Mouse (Mus musculus): ENCODE results near the gene Cap2. TPM values are rescaled to one million over a fixed set of nuclear protein-coding genes. Genes with fewer than 3 reads are reported as not detected.
A peak's percentile ranks its signal among the peaks of the same experiment; 100 is the strongest.

Gene Cap2
- polyA plus RNA-seq, 1 experiment from 2014 or later: 6.6 TPM

GRCm38 (mm10) chr13:46548600-46549179 lies 47.0 kb downstream of the Cap2 start:
- no peak for ATAC-seq (ENCODE audit: low FRiP score, low TSS enrichment)
- 79% methylated on average over 5 of the region's 5 CpGs for WGBS
- no peak for TF ChIP-seq EP300 (optimal IDR thresholded peaks at IDR 0.05)
- TF ChIP-seq CTCF (IDR thresholded peaks at IDR 0.05; ENCODE audit: low read depth): no peak
- no peaks in the 10 kb centered on the region for H3K9me3 ChIP-seq (ENCODE audit: control insufficient read depth, low read length)
- no peaks in the 10 kb centered on the region for H3K4me1 ChIP-seq (replicated peaks; ENCODE audit: control insufficient read depth, insufficient read depth)
- no peak overlapping the region for H3K9ac ChIP-seq (ENCODE audit: low read length)
- no peak overlapping the region for H3K4me2 ChIP-seq (replicated peaks; ENCODE audit: low read depth)
- H3K4me3 ChIP-seq (ENCODE audit: low read depth, low read length): no peak overlapping the region
- no peak overlapping the region for H3K27ac ChIP-seq (replicated peaks)
- DNase-seq (ENCODE audit: low spot score): no peak
- no peaks in the 10 kb centered on the region for H3K36me3 ChIP-seq (ENCODE audit: control insufficient read depth, insufficient read depth, low read length)
- H3K27me3 ChIP-seq (ENCODE audit: control insufficient read depth, insufficient read depth, low read length): no peaks in the 10 kb centered on the region

- H3K4me3 ChIP-seq (ENCODE audit: low read depth, low read length): no peak overlapping the region
- DNase-seq (ENCODE audit: low spot score) (no peak), ATAC-seq (ENCODE audit: low FRiP score, low TSS enrichment) (no peak)
- H3K4me1 ChIP-seq (replicated peaks; ENCODE audit: control insufficient read depth, insufficient read depth): no peaks in the 10 kb centered on the region
- no peaks in the 10 kb centered on the region for H3K9me3 ChIP-seq (ENCODE audit: control insufficient read depth, low read length)
- no peak overlapping the region for H3K27ac ChIP-seq (replicated peaks)
- H3K9ac ChIP-seq (ENCODE audit: low read length): no peak overlapping the region
- H3K27me3 ChIP-seq (ENCODE audit: control insufficient read depth, insufficient read depth, low read length): no peaks in the 10 kb centered on the region
- no peak overlapping the region for H3K4me2 ChIP-seq (replicated peaks; ENCODE audit: low read depth)
- no peaks in the 10 kb centered on the region for H3K36me3 ChIP-seq (ENCODE audit: control insufficient read depth, insufficient read depth, low read length)
- 84% methylated on average over 10 of the region's 10 CpGs for WGBS
- TF ChIP-seq CTCF (IDR thresholded peaks at IDR 0.05; ENCODE audit: low read depth) (no peak), EP300 (optimal IDR thresholded peaks at IDR 0.05) (no peak)
These were observed 49.0 kb downstream of the Cap2 start for GRCm38 (mm10) chr13:46550627-46551026.

GRCm38 (mm10) chr13:46554736-46555135 lies 53.1 kb downstream of the Cap2 start:
- Histone ChIP-seq H3K27me3 (ENCODE audit: control insufficient read depth, insufficient read depth, low read length) (no peaks in the 10 kb centered on the region), H3K27ac (replicated peaks) (no peak overlapping the region), H3K9ac (ENCODE audit: low read length) (no peak overlapping the region), H3K9me3 (ENCODE audit: control insufficient read depth, low read length) (no peaks in the 10 kb centered on the region), H3K4me2 (replicated peaks; ENCODE audit: low read depth) (no peak overlapping the region), H3K36me3 (ENCODE audit: control insufficient read depth, insufficient read depth, low read length) (no peaks in the 10 kb centered on the region), H3K4me1 (replicated peaks; ENCODE audit: control insufficient read depth, insufficient read depth) (no peaks in the 10 kb centered on the region), H3K4me3 (ENCODE audit: low read depth, low read length) (no peak overlapping the region)
- WGBS: 87% methylated on average over 9 of the region's 9 CpGs
- DNase-seq (ENCODE audit: low spot score) (no peak), ATAC-seq (ENCODE audit: low FRiP score, low TSS enrichment) (no peak)
- TF ChIP-seq CTCF (IDR thresholded peaks at IDR 0.05; ENCODE audit: low read depth) (no peak), EP300 (optimal IDR thresholded peaks at IDR 0.05) (no peak)

- H3K4me3 ChIP-seq (ENCODE audit: low read depth, low read length): no peak overlapping the region
- 83% methylated on average over 5 of the region's 5 CpGs for WGBS
- TF ChIP-seq CTCF (IDR thresholded peaks at IDR 0.05; ENCODE audit: low read depth) (no peak), EP300 (optimal IDR thresholded peaks at IDR 0.05) (no peak)
- H3K27me3 ChIP-seq (ENCODE audit: control insufficient read depth, insufficient read depth, low read length): no peaks in the 10 kb centered on the region
- H3K27ac ChIP-seq (replicated peaks): no peak overlapping the region
- ATAC-seq (ENCODE audit: low FRiP score, low TSS enrichment): no peak
- no peaks in the 10 kb centered on the region for H3K9me3 ChIP-seq (ENCODE audit: control insufficient read depth, low read length)
- no peak overlapping the region for H3K9ac ChIP-seq (ENCODE audit: low read length)
- no peaks in the 10 kb centered on the region for H3K4me1 ChIP-seq (replicated peaks; ENCODE audit: control insufficient read depth, insufficient read depth)
- no peak overlapping the region for H3K4me2 ChIP-seq (replicated peaks; ENCODE audit: low read depth)
- no peak for DNase-seq (ENCODE audit: low spot score)
- no peaks in the 10 kb centered on the region for H3K36me3 ChIP-seq (ENCODE audit: control insufficient read depth, insufficient read depth, low read length)
These were observed 64.3 kb downstream of the Cap2 start for GRCm38 (mm10) chr13:46565913-46566312.

GRCm38 (mm10) chr13:46569469-46569868 lies 67.8 kb downstream of the Cap2 start:
- ATAC-seq (ENCODE audit: low FRiP score, low TSS enrichment) (no peak), DNase-seq (ENCODE audit: low spot score) (no peak)
- no peaks in the 10 kb centered on the region for H3K36me3 ChIP-seq (ENCODE audit: control insufficient read depth, insufficient read depth, low read length)
- no peak overlapping the region for H3K27ac ChIP-seq (replicated peaks)
- TF ChIP-seq CTCF (IDR thresholded peaks at IDR 0.05; ENCODE audit: low read depth): no peak
- no peak for TF ChIP-seq EP300 (optimal IDR thresholded peaks at IDR 0.05)
- no peaks in the 10 kb centered on the region for H3K9me3 ChIP-seq (ENCODE audit: control insufficient read depth, low read length)
- H3K4me2 ChIP-seq (replicated peaks; ENCODE audit: low read depth): no peak overlapping the region
- H3K9ac ChIP-seq (ENCODE audit: low read length): no peak overlapping the region
- H3K27me3 ChIP-seq (ENCODE audit: control insufficient read depth, insufficient read depth, low read length): no peaks in the 10 kb centered on the region
- 69% methylated on average over 8 of the region's 8 CpGs for WGBS
- no peaks in the 10 kb centered on the region for H3K4me1 ChIP-seq (replicated peaks; ENCODE audit: control insufficient read depth, insufficient read depth)
- H3K4me3 ChIP-seq (ENCODE audit: low read depth, low read length): no peak overlapping the region

- H3K27ac ChIP-seq (replicated peaks): peak overlapping the region; percentile 49
- H3K4me2 ChIP-seq (replicated peaks; ENCODE audit: low read depth): no peak overlapping the region; the same call in 1 of the 2 replicates
- H3K27me3 ChIP-seq (ENCODE audit: control insufficient read depth, insufficient read depth, low read length): no peaks in the 10 kb centered on the region
- H3K4me3 ChIP-seq (ENCODE audit: low read depth, low read length): no peak overlapping the region
- 11% methylated on average over 12 of the region's 12 CpGs for WGBS
- no peak for TF ChIP-seq EP300 (optimal IDR thresholded peaks at IDR 0.05)
- TF ChIP-seq CTCF (IDR thresholded peaks at IDR 0.05; ENCODE audit: low read depth): no peak
- H3K36me3 ChIP-seq (ENCODE audit: control insufficient read depth, insufficient read depth, low read length): no peaks in the 10 kb centered on the region
- H3K9me3 ChIP-seq (ENCODE audit: control insufficient read depth, low read length): no peaks in the 10 kb centered on the region
- H3K4me1 ChIP-seq (replicated peaks; ENCODE audit: control insufficient read depth, insufficient read depth): no peaks in the 10 kb centered on the region
- 0 out of 2 replicates have a peak, but pooled peaks have one; percentile 23 for ATAC-seq (ENCODE audit: low FRiP score, low TSS enrichment)
- H3K9ac ChIP-seq (ENCODE audit: low read length): no peak overlapping the region
- peak; percentile 16 for DNase-seq (ENCODE audit: low spot score)
These were observed 69.5 kb downstream of the Cap2 start for GRCm38 (mm10) chr13:46571141-46571592.
